Mouse (Mus musculus) liver, embryonic 15.5 days (tissue): ENCODE measurements around the gene Hnrnpl. TPM values are rescaled to one million over a fixed set of nuclear protein-coding genes. Genes with fewer than 3 reads are reported as not detected.

Experiments used
- ATAC-seq: fragments of 200-750 bp; cut with Nextera tagmentation; 2 replicates; pipeline ENCODE4 v1.8.0; 2017; ENCODE audit warnings: moderate number of reproducible peaks, mild to moderate bottlenecking, moderate library complexity; ENCODE audit not compliant: insufficient read depth
- H3K27ac ChIP-seq: fragments of 300-500 bp; sonication (generic); replicated peaks from 2 replicates; pipeline ENCODE4 v1.5.1; 2015; ENCODE audit warnings: mild to moderate bottlenecking, inconsistent platforms
- H3K27me3 ChIP-seq: fragments of 300-500 bp; sonication (generic); 2 replicates; pipeline ENCODE4 v1.6.1; 2015; ENCODE audit warnings: mild to moderate bottlenecking, inconsistent platforms
- H3K36me3 ChIP-seq: fragments of 300-500 bp; sonication (generic); replicated peaks from 2 replicates; pipeline ENCODE4 v1.6.1; 2015; ENCODE audit warnings: moderate library complexity, mild to moderate bottlenecking, inconsistent platforms
- H3K4me1 ChIP-seq: fragments of 300-500 bp; sonication (generic); replicated peaks from 2 replicates; pipeline ENCODE4 v1.6.1; 2015; ENCODE audit warnings: inconsistent platforms
- H3K4me2 ChIP-seq: fragments of 300-500 bp; sonication (generic); 2 replicates; pipeline ENCODE4 v1.6.1; 2015; ENCODE audit warnings: moderate library complexity, mild to moderate bottlenecking, inconsistent platforms
- H3K4me3 ChIP-seq: fragments of 300-500 bp; sonication (generic); replicated peaks from 2 replicates; pipeline ENCODE4 v1.5.1; 2015; ENCODE audit warnings: mild to moderate bottlenecking, inconsistent platforms
- H3K9ac ChIP-seq: fragments of 300-500 bp; sonication (generic); 2 replicates; pipeline ENCODE4 v1.6.1; 2015; ENCODE audit warnings: moderate library complexity, mild to moderate bottlenecking, inconsistent platforms
- H3K9me3 ChIP-seq: fragments of 300-500 bp; sonication (generic); replicated peaks from 2 replicates; pipeline ENCODE4 v1.6.1; 2016; ENCODE audit warnings: inconsistent platforms
- whole genome bisulfite sequencing: fragments of 180-500 bp; shearing (Covaris S2); methylation state at CpG from one replicate; pipeline ENCODE4 v1.1.7; 2015; ENCODE audit warnings: mixed read lengths; ENCODE audit not compliant: insufficient replicate concordance; 5-methylcytosine and 5-hydroxymethylcytosine counted together
- polyA plus RNA-seq: library from polyadenylated mRNA; unstranded; fragments of >200 nt; fragmentation: Nextera tagmentation; extraction: Ambion mirVana; gene quantifications from 2 replicates; pipeline ENCODE4 v1.2.1, GENCODE M21; 2015

The Hnrnpl gene
- polyA plus RNA-seq, 1 experiment from 2014 or later = 86.9 TPM

DNA sequence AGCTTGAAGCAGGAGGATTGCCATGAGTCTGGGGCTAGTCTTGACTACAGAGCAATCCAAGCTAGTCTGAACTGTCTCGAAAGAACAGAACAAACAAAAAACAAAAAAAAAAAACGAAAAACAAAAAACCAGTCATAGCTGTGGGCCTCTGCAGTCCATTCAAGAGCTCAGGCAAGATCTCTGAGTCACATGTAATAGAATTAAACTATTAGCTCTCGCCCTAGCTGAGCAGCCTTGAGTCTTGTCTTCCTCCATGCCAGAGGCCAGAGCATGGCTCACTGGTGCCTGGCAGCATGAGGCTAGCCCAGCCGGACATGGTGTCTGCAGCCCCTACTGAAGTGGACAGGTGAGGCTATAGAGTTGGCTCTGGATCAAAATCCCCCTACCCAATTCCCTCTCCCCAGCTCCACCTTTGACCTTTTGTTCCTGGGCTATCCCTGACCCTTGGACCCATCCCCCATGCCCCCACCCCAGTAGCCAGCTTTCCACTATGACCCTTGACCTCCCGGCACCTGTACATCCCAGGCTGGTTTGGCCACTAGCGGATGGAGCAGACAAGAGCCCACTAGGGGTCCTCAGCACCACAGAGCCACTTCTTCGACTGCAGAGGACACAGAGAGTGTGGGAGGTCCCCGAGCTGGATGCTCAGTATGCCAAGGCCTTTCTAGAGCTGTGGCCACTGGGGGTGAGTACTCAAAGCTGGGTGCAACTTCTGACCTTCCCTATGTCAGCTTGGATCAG, 18.1 kb upstream of the Hnrnpl start:
- Histone ChIP-seq H3K4me1 (peaks cover 13% of the 10 kb centered on the region), H3K9ac (no peak overlapping the region), H3K36me3 (no peaks in the 10 kb centered on the region), H3K9me3 (no peaks in the 10 kb centered on the region), H3K4me3 (no peak overlapping the region), H3K4me2 (no peak overlapping the region), H3K27ac (no peak overlapping the region), H3K27me3 (no peaks in the 10 kb centered on the region)
- ATAC-seq = no peak
- WGBS = 45% methylated on average over 8 of the region's 8 CpGs

DNA sequence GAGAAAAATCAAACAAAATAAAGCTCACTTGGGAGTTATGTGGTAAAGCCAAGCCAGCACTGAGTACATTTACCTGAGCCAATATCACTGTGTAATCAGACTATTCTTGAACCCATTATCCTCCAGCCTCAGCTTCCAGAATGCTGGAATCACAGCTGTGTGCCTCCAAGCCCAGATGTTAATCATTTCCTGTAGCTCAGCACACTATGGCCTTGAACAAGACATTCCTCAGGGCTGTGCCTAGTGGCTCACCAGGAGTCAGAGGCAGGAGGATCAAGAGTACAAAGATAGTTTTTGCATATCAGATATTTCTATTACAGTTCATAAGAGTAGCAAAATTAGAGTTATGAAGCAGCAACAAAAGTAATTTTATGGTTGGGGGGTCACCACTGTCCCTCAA, 16.6 kb upstream of the Hnrnpl start:
- H3K4me2 ChIP-seq = no peak overlapping the region
- no peak overlapping the region for H3K4me3 ChIP-seq
- H3K36me3 ChIP-seq = no peaks in the 10 kb centered on the region
- H3K27me3 ChIP-seq = no peaks in the 10 kb centered on the region
- no peaks in the 10 kb centered on the region for H3K9me3 ChIP-seq
- no peak for ATAC-seq
- peaks cover 28% of the 10 kb centered on the region for H3K4me1 ChIP-seq
- H3K9ac ChIP-seq = no peak overlapping the region
- H3K27ac ChIP-seq = no peak overlapping the region

GRCm38 (mm10) chr7:28792391-28793185, 15.8 kb upstream of the Hnrnpl start:
- no peak for ATAC-seq
- no peaks in the 10 kb centered on the region for H3K27me3 ChIP-seq
- no peak overlapping the region for H3K27ac ChIP-seq
- 54% methylated on average over 14 of the region's 14 CpGs for WGBS
- H3K4me3 ChIP-seq = no peak overlapping the region
- H3K36me3 ChIP-seq = no peaks in the 10 kb centered on the region
- H3K4me1 ChIP-seq = peaks cover 35% of the 10 kb centered on the region
- H3K4me2 ChIP-seq = no peak overlapping the region
- no peaks in the 10 kb centered on the region for H3K9me3 ChIP-seq
- H3K9ac ChIP-seq = no peak overlapping the region

DNA sequence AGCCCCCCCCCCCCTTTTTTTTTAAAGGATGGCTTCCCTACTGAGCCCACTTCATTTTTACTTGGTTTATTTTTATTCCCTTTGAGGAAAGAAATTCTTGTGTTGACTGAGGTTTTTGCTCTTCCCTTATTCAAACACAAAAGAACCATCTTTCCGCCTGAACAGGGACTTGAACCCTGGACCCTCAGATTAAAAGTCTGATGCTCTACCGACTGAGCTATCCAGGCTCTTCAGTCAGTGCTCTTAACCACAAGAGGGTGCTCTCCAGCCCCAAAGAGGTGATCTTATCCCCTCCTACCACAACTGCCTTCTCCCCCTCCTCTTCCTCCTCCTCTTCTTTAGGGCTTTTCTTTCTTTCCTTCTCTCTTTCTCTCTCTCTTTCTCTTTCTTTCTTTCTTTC, 14.5 kb upstream of the Hnrnpl start:
- peaks cover 35% of the 10 kb centered on the region for H3K4me1 ChIP-seq
- 16% methylated on average over 2 of the region's 2 CpGs for WGBS
- H3K27me3 ChIP-seq = no peaks in the 10 kb centered on the region
- H3K4me2 ChIP-seq = no peak overlapping the region
- H3K4me3 ChIP-seq = no peak overlapping the region
- ATAC-seq = no peak
- peaks cover 5% of the 10 kb centered on the region; the same call in 1 of the 2 replicates for H3K36me3 ChIP-seq
- H3K9me3 ChIP-seq = no peaks in the 10 kb centered on the region
- no peak overlapping the region for H3K9ac ChIP-seq
- no peak overlapping the region for H3K27ac ChIP-seq

DNA sequence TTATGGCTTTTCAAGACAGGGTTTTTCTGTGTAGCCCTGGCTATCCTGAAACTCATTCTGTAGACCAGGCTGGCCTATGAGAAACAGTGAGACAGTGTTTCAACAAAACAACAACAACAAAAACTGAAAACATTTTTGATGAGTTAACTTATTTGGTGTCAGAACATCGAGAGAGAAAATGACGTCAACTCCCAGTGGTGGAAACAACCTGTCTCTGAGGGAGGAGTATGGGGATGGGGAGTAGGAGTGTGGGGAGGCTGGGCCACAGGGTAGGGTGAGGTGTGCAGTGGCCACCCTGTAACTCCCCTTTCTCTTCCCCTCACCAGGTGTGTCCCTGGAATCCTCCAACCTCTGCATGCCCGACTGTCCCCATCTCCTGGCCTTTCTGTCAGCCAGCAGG, 13.8 kb upstream of the Hnrnpl start:
- no peak overlapping the region for H3K4me3 ChIP-seq
- H3K36me3 ChIP-seq = peaks cover 9% of the 10 kb centered on the region; the same call in 1 of the 2 replicates
- no peak overlapping the region for H3K9ac ChIP-seq
- no peak for ATAC-seq
- peaks cover 31% of the 10 kb centered on the region for H3K4me1 ChIP-seq
- 57% methylated on average over 3 of the region's 3 CpGs for WGBS
- no peak overlapping the region for H3K4me2 ChIP-seq
- no peaks in the 10 kb centered on the region for H3K9me3 ChIP-seq
- H3K27ac ChIP-seq = no peak overlapping the region
- no peaks in the 10 kb centered on the region for H3K27me3 ChIP-seq

GRCm38 (mm10) chr7:28795832-28796231, 12.5 kb upstream of the Hnrnpl start:
- H3K9me3 ChIP-seq = no peaks in the 10 kb centered on the region
- H3K27me3 ChIP-seq = no peaks in the 10 kb centered on the region
- ATAC-seq = no peak
- peak overlapping the region; percentile 89 for H3K4me2 ChIP-seq
- H3K4me3 ChIP-seq = peak overlapping the region; percentile 58
- 7% methylated on average over 15 of the region's 15 CpGs for WGBS
- H3K4me1 ChIP-seq = peaks cover 31% of the 10 kb centered on the region
- peak overlapping the region; percentile 63; the same call in 1 of the 2 replicates for H3K9ac ChIP-seq
- peaks cover 9% of the 10 kb centered on the region; the same call in 1 of the 2 replicates for H3K36me3 ChIP-seq
- peak overlapping the region; percentile 72 for H3K27ac ChIP-seq

DNA sequence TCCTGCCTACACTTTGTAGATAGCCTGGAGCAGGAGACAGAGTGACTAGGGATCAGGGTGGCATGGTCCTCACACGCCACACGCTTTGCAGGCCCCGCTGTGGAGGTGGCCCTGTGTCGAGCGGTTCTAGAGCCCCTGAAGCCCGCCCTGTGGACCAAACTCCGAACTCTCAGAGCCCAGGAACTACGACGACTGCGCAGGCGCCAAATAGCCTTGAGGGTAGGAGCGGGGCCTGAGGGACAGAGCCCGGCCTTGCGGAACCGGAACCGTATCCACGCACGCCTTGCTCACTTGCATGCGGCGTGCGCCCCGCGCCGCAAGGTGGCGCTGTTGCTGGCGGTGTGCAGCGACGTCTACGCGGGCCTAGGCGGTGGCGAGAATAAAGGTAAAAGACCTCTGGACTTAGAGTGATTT, 11.8 kb upstream of the Hnrnpl start:
- ATAC-seq = peak; percentile 72
- peak overlapping the region; percentile 72 for H3K27ac ChIP-seq
- H3K9ac ChIP-seq = peak overlapping the region; percentile 63
- H3K36me3 ChIP-seq = peaks cover 9% of the 10 kb centered on the region; the same call in 1 of the 2 replicates
- H3K4me3 ChIP-seq = peak overlapping the region; percentile 58
- 8% methylated on average over 32 of the region's 32 CpGs for WGBS
- H3K4me1 ChIP-seq = peaks cover 31% of the 10 kb centered on the region
- H3K4me2 ChIP-seq = peak overlapping the region; percentile 89
- no peaks in the 10 kb centered on the region for H3K9me3 ChIP-seq
- H3K27me3 ChIP-seq = no peaks in the 10 kb centered on the region

DNA sequence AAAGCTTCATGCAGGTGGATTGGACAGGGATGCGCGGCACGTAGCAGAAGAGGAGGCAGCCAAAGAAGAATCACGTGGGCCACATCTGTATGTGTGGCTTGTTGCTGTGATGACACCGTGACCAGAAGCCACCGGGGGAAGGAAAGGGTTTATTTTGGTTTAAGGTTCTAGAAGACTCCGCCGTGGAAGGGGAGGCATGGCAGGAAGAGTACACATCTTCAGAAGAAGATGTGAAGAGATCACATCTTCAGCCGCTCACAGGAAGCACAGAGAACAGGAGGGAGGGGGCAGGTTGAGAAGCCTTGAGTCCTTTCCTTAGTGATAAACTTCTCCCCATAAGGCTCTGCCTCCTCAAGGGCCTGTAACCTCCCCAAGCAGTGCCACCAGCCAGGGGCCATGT, 8.3 kb upstream of the Hnrnpl start:
- H3K4me3 ChIP-seq = no peak overlapping the region
- ATAC-seq = no peak

GRCm38 (mm10) chr7:28801451-28801850, 6.9 kb upstream of the Hnrnpl start:
- peaks cover 9% of the 10 kb centered on the region; the same call in 1 of the 2 replicates for H3K36me3 ChIP-seq
- no peak overlapping the region for H3K9ac ChIP-seq
- no peak for ATAC-seq
- H3K4me2 ChIP-seq = no peak overlapping the region
- H3K4me3 ChIP-seq = no peak overlapping the region
- H3K27ac ChIP-seq = no peak overlapping the region
- H3K9me3 ChIP-seq = no peaks in the 10 kb centered on the region
- H3K27me3 ChIP-seq = no peaks in the 10 kb centered on the region
- 71% methylated on average over 3 of the region's 3 CpGs for WGBS
- peaks cover 41% of the 10 kb centered on the region for H3K4me1 ChIP-seq

More for the DNA sequence above, 8.3 kb upstream of the Hnrnpl start:
- H3K27ac ChIP-seq = no peak overlapping the region
- peaks cover 9% of the 10 kb centered on the region; the same call in 1 of the 2 replicates for H3K36me3 ChIP-seq
- no peaks in the 10 kb centered on the region for H3K27me3 ChIP-seq
- H3K9me3 ChIP-seq = no peaks in the 10 kb centered on the region
- H3K4me2 ChIP-seq = no peak overlapping the region
- H3K4me1 ChIP-seq = peaks cover 52% of the 10 kb centered on the region
- no peak overlapping the region for H3K9ac ChIP-seq
- 80% methylated on average over 9 of the region's 9 CpGs for WGBS

DNA sequence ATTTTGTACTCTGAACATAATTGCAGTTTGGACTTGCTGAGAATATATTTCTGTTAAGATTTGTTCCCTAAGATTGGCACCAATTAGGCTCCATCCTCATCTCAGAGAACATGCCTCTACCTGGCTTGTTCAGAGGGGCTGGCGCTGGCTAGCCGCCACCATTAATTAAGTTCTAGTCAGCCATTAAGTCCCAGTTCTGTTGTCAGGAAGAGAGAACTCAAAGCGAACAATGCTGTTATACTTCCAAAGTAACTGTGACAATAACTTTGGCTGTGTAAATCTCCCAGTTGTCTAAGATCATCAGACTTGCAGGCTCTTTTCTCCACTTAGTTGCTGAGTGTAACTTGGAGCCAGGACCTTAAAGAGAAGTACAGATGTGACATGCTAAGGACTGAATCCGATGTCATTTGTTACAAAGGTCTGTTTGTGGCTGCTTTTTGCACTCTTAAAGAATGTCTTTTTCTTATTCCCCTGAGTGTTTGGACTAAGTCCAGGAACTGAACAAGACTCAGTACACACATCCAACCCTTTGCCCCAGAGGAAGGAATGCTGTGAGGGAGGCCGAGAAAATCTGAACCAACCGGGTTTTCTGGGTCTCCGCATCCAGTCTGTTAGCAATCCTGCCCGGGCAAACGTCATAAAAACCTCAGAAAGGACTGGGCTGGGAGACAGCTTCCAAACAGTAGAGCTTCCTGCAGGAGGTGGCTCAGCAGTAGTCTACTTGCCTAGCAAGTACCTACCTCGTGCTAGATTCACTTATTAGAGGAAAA, 6.3 kb upstream of the Hnrnpl start:
- 45% methylated on average over 10 of the region's 10 CpGs for WGBS
- H3K4me3 ChIP-seq = no peak overlapping the region

More for the DNA sequence above, 6.3 kb upstream of the Hnrnpl start:
- H3K27ac ChIP-seq = peak overlapping the region; percentile 81
- H3K4me2 ChIP-seq = peak overlapping the region; percentile 39; the same call in 1 of the 2 replicates
- no peaks in the 10 kb centered on the region for H3K9me3 ChIP-seq
- peaks cover 9% of the 10 kb centered on the region; the same call in 1 of the 2 replicates for H3K36me3 ChIP-seq
- no peak overlapping the region for H3K9ac ChIP-seq
- no peaks in the 10 kb centered on the region for H3K27me3 ChIP-seq
- ATAC-seq = no peak
- peaks cover 34% of the 10 kb centered on the region for H3K4me1 ChIP-seq
